Mouse (Mus musculus) urinary bladder, adult 2 months (tissue): ENCODE measurements around the gene Usp15. TPM values are rescaled to one million over a fixed set of nuclear protein-coding genes. Genes with fewer than 3 reads are reported as not detected.
"Not testable (repeated sequence)": the region's sequence is repeated elsewhere in the genome, so short reads cannot be mapped to it uniquely, and the experiment has no call there.

Source experiments
- DNase-seq: peaks from one replicate; pipeline ENCODE4 v3.0.0; 2022; ENCODE audit warnings: low spot score
- polyA plus RNA-seq: library from polyadenylated mRNA; depleted of rRNA; stranded (reverse); fragments of >200 nt; gene quantifications from 2 replicates; pipeline ENCODE4 v1.2.3, GENCODE M21; 2012; rRNA removed

Usp15 gene
- 46.0 and 48.8 TPM in 2 replicates for polyA plus RNA-seq

DNA sequence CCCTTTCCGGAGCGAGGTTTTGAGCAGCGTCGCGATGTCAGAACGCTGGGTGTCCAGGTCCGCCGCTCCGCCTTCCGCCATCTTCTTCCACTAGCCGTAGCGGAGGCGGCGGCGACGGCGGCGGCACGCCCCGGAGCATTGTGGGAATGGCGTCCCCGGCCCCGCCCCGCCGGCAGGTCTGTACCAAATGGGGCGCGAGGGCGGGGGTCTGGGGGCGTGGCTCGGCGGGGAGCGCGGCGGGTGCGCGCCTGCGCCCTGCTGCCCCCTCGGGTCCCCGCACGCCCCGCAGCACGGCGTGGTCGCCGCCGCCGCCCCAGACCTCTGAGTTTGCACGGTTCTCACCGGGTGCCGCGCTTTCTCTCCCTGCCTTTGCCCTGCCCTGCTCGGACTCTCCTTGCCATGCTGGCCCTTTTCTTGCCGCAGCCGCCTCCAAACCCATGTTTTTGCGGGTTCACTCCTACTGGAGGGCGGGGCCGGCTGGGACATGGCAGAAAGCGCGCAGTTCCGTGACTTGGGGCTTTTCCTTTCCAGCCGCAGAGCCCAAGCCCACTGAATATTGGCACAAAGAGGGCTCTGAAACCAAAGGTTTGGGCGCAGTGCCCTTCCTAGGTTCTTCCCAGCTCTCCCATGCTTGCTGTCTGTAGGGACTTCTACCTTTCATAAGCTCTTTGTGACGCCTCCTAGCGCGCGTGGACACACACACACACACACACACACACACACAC is at the start of gene Usp15:
Gene Usp15 (minus strand): TSS at position 161 of the 725 bp plus-strand sequence.
- peak; percentile 91 for DNase-seq

DNA sequence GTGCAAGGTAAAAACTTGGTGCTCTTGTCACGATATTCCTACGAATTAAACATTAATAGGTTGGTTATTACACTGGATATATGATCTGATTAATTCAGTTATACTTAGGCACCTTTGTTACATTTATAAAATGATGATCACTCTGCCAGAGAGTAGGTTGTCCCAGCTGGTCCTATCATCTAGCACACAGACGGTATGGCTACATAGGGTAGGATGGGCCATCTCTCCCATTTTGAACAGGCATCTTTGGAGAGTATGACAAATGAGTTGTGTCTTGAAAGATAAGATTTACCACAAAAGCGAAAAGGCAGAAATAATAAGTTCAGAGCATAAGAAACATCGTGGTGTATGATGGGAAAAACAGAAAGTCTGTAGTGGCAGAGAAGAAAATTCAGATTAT is 32.6 kb upstream of the Usp15 start:
- DNase-seq, result no peak

DNA sequence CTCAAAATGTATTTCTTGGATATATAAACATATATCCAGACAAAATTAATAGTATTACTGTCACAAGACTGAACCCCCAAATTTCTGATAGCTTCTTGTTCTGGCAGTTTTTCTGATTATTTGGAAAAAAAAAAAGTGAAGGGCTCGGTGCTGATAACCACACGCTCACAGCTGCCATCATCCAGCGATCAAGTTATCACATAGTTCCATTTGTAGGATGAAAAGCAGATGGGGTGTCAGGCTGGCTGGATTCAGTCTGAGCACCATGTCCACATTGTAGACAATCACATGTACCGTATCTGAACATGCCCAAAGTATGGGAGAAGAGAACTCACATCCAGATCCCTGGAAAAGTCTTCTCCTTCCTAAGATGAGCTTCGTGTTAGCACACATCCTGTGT is 26.0 kb upstream of the Usp15 start:
- DNase-seq, result no peak

DNA sequence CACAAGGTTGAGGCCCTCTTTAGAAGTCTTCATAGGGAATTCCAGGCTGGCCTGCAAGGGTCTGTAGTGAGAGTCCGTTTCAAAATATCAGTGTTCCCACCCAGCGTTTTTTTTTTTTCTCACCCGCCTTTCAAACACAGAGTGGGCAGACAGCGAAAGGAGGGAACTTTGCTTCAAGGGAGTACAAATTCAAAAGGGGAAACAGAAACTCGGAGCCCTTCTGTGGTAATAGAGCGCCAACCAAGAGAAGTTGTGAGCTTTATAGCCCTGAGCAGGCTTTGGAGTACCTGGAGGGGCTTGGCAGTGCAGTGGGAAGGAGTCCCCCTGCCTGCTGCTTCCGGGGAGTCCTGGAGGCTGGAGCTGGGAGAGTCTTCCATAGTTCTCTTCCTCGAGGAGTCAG is 12.7 kb upstream of the Usp15 start:
- no peak for DNase-seq

DNA sequence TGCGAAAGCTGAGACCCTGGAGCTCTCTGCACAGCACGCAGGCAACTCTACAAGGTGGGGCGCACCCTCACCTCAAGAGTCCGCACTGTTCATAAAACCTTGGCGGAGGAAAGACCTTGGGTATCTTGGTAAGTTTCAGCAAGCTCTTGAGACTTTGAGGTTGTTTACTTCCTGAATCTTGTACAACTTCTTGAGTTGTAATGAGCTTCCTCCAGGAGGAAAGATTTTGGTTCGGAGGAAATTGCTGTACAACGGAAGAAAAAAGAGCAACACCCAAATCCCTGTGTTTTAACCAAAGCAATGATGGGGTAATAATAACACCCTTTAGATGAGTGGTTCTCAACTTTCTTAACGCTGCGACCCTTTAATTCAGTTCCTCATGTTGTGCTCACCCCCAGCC is 11.5 kb upstream of the Usp15 start:
- no peak for DNase-seq

DNA sequence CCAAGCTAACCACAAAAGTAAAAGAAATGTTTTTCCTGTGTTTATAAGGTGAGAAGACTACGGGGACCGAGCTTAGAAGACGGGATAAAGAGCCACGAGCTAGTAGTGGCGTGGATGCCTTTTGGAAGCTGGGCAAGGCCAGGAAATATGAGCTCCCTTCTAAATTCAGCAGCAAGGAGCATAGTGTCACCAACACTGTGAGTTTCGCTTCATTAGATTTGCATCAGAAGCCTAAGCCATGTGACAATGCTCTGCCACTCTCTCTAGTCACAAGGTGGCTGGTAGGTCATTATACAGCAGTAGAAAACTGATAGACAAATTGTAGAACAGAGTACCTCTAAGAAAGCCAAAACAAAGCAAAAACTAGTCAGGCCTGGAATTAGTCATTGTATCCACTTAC is 9.3 kb upstream of the Usp15 start:
- DNase-seq, result no peak

DNA sequence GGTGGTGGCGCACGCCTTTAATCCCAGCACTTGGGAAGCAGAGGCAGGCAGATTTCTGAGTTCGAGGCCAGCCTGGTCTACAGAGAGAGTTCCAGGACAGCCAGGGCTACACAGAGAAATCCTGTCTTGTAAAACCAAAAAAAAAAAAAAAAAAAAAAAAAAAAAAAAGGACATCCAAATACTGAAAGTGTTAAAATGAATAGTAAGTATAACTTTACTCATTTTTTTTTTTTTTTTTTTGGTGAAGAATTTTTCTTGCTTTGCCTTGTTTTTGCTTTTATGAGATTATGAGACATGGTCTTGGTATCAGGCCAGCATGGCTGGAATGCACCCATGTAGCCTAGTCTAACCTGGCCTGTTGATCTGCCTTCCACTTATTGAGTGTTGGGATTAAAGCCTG is 8.6 kb upstream of the Usp15 start:
- DNase-seq, result not testable (repeated sequence)

DNA sequence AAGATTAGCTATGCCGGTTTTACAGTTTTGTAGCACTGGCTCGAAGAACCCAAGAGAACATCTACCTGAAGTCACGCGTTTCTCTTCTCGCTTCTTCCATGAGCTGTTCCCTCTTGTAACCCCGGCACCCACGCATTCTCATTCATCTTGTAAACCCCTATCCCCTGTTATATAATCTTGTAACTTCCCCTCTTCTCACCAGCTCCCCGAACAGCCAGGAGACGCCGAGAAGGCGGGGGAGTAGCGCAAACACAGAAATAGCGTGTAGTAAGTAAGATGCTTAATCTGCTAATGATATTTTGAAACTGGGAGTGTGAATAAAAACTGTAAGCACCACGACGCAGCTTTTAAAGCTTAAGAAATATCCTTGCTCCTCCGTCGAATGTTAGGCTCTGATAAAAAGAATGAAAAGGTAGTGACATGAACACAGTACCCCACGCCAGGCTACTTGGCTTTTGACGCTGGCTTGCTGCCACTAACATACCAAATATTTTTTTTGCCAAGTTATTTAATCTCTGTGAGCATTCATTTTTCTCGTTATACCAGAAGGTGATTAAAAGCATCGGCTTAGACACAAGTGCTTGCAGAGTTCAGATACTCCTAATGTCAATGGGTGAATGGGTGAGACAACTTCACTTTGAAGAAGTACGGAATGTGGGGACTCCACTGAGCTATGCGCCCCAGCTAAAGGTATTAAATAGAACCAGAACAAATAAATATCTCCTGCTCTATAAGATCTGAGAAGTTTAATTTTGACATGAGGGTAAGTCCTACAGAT is 5.4 kb upstream of the Usp15 start:
- no peak for DNase-seq

DNA sequence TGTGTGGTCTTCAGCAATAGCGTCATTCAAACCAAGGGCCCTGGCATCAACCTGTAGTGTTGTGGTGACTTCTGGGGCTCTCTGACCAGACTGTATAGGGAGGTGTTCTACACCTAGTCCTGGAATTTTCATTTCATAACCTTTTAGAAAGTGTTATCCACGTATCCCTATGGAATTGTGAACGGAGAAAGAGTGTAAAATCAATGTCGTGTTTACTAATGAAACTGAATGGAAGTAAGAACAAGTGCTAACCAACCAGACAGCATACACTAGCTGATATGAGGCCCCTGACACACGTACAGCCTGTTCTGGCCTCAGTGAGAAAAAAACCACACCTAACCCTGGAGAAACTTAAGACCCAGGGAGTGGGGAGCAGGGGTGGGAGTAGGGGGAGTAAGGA is 4.6 kb upstream of the Usp15 start:
- no peak for DNase-seq

DNA sequence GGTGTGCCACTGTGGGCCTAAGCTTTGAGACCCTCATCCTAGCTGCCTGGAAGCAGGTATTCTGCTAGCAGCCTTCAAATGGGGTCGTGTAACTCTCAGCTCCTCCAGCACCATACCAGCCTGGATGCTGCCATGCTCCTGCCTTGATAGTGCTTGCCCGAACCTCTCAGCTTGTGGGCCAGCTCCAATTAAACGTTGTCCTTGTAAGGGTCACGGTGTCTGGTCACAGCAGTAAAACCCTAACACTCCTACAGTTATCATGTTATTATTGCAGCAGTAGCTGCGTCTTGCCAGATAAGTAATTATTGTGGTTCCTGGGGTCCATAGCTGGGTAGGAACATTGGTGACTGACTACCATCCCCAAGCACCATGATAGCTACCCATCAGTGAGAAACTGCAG is 4.2 kb upstream of the Usp15 start:
- no peak for DNase-seq

DNA sequence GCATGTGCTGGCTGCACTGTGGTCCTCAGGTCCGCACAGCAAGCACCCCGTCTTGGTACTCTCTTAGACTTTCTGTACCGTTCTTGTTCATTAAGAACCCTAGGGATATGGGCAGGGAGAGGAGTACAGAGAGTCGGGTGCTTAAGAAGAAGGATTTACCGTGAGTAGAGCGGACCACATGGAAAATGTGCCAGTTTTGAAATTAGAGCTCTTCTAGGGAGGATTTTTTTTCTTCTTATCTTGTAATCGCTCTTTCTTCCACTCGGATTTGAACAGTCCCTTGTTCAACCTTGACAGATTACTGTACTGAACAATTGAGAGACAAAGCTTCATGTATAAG is 3.5 kb upstream of the Usp15 start:
- no peak for DNase-seq

DNA sequence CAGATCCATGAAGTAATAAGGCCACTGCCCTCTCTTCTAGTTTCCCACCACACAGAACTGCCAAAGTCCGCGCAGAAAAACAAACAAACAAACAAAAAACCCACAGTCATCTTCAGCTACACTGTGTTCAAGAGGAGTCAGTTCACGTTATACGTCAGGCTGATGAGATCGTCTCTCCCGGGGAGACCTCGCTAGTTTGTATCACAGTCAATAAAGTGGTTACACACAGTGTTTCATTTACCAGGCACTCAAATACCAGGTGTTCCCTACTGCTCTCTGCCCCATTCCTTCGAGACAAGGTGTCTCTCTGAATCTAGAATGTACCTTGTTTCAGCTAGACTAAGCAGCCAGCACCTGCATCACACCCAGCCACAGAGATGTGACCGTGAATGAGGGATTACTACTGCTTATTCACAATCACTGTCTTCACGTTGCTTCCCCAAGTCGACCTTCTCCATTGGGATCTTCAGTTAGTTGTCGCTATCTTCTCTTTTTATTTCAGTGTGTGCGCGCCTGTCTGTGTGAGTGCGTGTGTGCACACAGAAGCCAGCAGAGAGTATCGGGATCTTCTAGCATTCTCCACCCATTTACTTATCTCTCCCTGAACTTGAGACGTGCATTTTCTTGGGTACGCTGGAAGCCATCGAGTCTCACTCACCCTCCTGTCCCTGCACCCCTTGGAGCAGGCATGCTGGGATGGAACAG is 3.0 kb upstream of the Usp15 start:
- DNase-seq, result no peak

DNA sequence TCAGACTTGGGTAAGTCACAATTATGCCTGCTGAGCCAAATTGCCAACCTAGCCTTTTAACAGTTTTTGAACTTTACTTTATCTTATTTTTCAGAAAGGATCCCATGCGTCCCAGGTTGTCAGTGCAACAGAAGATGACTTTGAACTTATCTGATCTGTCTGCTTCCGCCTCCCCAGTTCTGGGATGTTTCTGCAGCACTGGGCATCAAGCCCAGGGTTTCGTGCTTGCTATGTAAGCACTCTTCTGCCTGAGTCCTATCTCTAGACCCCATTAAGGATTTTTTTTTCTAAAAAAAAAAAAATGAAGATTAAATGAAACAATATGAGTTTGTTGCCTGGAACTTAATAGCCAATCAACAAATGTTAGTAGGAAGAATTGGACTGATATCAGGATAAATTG is 2.3 kb upstream of the Usp15 start:
- no peak for DNase-seq

DNA sequence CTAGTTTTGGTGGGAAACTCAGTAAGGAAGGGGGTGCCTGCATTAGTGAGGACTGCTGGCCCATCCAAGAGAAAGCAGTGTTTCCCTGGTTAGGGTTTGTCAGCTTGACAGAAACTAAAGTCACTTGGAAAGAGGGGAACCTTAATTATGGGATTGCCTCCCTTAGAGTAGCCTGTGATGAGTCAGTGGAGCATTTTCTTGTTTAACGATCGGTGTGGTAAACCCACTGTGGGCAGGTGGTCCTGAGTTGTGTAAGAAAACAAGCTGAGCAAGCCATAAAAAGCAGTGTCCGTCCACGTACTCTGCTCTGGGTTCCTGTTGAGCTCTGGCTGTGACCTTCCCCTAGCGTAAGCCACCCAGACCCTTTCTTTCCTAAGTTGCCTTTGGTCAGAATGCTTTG is 1.4 kb upstream of the Usp15 start:
- DNase-seq, result no peak

DNA sequence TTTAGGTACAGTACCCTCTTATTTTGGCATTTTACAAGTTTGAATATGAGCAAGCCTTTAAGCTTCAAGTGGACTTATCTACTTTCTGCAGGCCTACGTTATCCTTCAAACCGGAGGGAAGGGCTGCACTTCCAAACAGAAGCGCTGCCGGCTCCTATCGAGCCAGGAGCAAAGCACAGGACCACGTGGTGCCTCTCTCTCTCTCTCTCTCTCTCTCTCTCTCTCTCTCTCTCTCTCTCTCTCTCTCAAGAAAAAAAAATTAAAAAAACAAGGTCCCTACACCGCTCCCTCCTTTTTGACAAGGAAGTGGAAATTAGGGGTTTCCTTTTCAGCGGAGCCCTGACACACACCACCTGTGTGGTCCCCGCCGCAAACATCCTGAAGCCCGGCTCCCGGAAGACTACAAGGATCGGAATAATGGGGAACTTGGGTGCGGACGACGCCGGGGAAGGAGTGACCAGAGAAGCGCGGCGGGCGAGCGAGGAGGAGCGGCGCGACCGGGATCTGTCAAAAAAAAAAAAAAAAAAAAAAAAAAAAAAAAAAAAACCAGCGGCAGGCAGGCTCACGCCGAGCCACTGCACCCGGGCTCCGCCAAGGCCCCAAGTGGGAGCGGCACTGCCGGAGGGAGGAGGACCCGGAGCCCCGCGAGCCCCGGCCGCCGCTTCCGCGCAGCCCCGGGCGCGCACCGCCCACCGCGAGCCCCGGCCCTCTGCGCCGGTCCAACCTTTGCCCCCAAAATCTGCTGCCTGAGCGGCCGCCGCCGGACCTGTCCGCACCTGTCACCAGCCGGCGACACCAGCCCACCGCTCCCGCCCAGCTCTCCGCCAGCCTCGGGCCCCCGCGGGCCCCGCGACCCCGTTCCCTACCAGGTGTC is 597 bp downstream of the Usp15 start:
- DNase-seq, result no peak

DNA sequence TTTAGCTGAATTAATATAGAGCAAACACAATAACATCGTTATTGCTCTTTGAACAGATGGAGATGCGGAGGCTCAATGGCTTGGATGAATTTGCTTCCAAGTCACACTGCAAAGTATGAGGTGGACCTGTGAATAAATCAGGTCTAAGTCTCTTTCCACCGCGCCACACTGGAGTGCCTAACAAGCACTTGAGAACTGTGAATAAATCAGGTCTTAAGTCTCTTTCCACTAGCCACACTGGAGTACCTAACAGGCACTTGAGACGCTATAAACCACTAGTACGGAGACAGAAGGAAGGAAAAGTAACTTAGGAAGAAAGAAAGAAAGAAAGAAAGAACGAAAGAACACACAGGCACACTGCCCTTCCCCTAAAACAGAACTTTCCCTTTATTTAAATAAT is 1.3 kb downstream of the Usp15 start:
- no peak for DNase-seq

DNA sequence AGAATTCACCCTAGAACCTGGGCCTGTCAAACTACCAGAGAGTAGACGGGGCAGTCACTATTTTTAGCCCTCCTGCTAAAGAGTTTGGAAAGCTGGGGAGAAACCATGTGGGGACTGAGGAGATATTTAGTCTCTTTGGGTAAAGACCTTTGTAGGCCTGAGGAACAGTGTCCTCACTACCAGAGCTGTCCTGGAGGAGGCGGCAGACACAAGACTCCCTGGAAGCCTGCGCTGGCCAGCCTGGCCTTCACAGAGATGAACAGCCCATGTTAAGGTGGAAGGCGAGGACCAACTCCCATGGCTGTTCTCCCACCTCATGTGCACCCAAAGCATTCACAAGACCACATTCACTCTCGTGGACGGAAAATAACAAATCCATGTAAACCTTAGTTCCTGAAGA is 5.8 kb downstream of the Usp15 start:
- no peak for DNase-seq

DNA sequence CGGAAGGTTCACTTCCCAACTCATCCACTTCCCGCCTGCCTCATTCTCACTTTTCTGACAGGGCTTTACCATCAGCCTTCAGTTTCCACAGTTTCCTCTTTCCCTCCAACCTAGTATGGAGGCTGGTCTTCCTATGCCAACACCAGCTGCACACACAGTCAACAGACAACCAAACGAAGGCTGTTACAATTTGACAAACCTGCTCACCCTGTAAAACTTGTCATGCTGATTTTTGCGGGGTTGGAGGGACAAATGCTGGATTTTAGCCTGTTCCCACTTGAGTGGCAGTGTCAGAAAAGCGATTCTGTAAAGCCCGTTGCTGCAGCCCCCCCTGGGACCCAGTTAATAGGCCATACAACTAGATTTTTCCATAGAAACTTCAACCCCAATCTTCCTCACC is 9.5 kb downstream of the Usp15 start:
- no peak for DNase-seq

DNA sequence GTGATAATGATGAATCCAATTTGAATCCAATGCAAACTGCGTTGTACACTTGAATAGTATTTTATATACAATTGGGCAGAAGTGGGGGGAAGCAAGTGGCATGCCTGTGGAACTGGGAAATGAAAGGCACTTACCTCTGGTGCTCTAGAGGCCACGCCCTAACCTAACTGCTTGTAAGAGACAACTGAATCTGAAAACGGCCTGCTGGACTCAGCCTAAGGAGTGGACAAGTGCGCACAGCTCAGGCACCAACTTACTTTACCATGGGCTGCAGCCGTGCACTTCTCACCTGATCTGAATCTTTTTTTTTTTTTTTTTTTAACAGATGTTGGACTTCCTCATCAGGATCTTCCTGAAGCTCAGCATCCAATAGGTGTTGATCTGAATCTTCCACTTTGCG is 10.9 kb downstream of the Usp15 start:
- DNase-seq, result no peak

DNA sequence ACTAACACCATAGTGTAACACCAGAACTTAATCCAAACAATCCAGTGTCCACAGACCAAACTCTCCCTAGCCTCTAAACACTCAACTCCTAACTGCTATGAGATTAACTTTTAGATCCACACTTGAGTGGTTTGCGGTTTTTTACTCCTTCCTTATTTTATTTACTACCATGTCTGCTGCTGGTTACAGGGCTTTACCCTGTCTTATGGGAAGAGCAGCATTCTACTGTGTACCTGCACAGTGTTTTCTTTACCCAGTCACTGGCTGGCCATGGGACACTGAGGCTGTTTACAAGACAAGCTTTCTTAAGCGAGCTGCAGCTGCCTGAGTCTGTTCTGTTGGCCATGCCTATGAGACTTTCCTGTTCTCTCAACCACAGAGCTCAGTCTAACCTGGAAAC is 13.1 kb downstream of the Usp15 start:
- no peak for DNase-seq

DNA sequence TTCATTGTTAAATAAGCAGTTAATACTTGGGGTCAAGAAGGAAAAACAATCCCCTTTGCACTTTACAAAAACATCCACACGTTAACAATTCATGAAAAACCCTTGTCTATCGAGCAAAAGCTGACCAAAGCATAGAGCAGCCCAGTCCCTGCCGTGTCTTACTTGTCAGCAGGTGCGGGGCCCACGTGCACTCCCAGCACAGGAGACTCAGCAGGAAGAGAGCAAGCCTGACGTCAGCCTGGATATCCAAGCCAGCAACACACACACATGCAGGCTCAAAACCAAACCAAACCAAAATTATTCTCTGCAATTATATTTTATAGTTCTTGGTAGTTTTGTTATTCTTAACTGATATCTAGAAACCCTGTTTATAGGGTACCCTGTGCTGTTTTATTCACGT is 13.6 kb downstream of the Usp15 start:
- DNase-seq, result no peak

DNA sequence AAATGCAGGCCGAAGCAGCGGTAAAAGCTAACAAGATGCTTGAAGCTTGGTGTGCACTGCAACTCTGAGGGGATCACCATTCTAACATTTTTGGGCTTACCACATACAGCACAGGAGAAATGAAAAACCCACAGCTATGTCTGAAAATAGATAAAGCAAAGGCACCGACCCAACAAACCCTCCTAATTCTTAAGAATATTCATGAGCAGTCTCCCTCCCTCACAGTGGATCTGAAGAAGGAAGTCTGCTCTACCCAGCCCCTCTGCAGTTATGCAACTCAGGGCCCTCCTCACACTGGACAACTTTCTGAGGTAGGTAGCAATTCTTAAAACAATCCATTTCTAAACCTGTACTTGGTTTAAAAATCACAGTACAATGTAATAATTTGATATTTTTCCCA is 14.4 kb downstream of the Usp15 start:
- DNase-seq, result no peak
